Mouse (Mus musculus): Measurements from ENCODE around the gene Qars.

The Qars gene

GRCm38 (mm10) chr9:108507619-108508434 is at the start of gene Qars:
Qars (plus strand) TSS chr9:108507706.
- DNase-seq, result peak; percentile 93

GRCm38 (mm10) chr9:108459939-108460318 is 47.6 kb upstream of the Qars start:
- no peak for DNase-seq

GRCm38 (mm10) chr9:108460319-108461178 is 47.0 kb upstream of the Qars start, which contains the start of gene Ccdc71:
Ccdc71 (plus strand) TSS chr9:108460527.
- peak; percentile 88 for DNase-seq

- no peak for DNase-seq
These were observed 46.3 kb upstream of the Qars start, which contains the start of gene Klhdc8b for GRCm38 (mm10) chr9:108461181-108461631. Klhdc8b (minus strand) TSS chr9:108461581.

GRCm38 (mm10) chr9:108461675-108462074 is 45.8 kb upstream of the Qars start:
- DNase-seq, result no peak

GRCm38 (mm10) chr9:108462192-108462591 is 45.3 kb upstream of the Qars start:
- peak; percentile 48 for DNase-seq

- DNase-seq, result no peak
These were observed 43.8 kb upstream of the Qars start for GRCm38 (mm10) chr9:108463713-108464112.

GRCm38 (mm10) chr9:108466219-108466618 is 41.3 kb upstream of the Qars start:
- DNase-seq, result no peak

- DNase-seq, result no peak
These were observed 38.1 kb upstream of the Qars start for GRCm38 (mm10) chr9:108469430-108469829.

GRCm38 (mm10) chr9:108469845-108470244 is 37.7 kb upstream of the Qars start:
- no peak for DNase-seq

GRCm38 (mm10) chr9:108474528-108474927 is 33.0 kb upstream of the Qars start:
- no peak for DNase-seq

- DNase-seq, result peak; percentile 85
These were observed 28.8 kb upstream of the Qars start for GRCm38 (mm10) chr9:108478638-108479156.

- no peak for DNase-seq
These were observed 28.3 kb upstream of the Qars start for GRCm38 (mm10) chr9:108479241-108479640.

- peak; percentile 34 for DNase-seq
These were observed 27.7 kb upstream of the Qars start, which contains the start of gene Lamb2 for GRCm38 (mm10) chr9:108479721-108480351. Lamb2 (plus strand) TSS chr9:108479736.

GRCm38 (mm10) chr9:108480813-108481519 is 26.5 kb upstream of the Qars start:
- DNase-seq, result no peak

GRCm38 (mm10) chr9:108481520-108482210 is 25.8 kb upstream of the Qars start:
- no peak for DNase-seq

- no peak for DNase-seq
These were observed 24.3 kb upstream of the Qars start for GRCm38 (mm10) chr9:108483051-108483790.

- no peak for DNase-seq
These were observed 23.5 kb upstream of the Qars start for GRCm38 (mm10) chr9:108484021-108484420.

GRCm38 (mm10) chr9:108485301-108485875 is 22.1 kb upstream of the Qars start:
- DNase-seq, result no peak

GRCm38 (mm10) chr9:108486973-108487530 is 20.5 kb upstream of the Qars start:
- DNase-seq, result no peak

All from lung, postnatal 14 days (tissue).